ENCODE assay signal across 8 mouse cellular contexts in genomic region chr10:80131952-80132350, GRCm38 (mm10). TPM values are rescaled to one million over a fixed set of nuclear protein-coding genes. Genes with fewer than 3 reads are reported as not detected.
A peak's percentile ranks its signal among the peaks of the same experiment; 100 is the strongest.
DNase-seq lines count a peak whose midpoint lies in the region; ATAC-seq and TF ChIP-seq lines count a peak whose summit lies in the region.

No protein-coding gene starts in this region.

- no peak overlapping the region for H3K9ac ChIP-seq in limb, embryonic 15.5 days

- peaks cover 6% of the 10 kb centered on the region for H3K4me1 ChIP-seq in testis, adult 2 months (ENCODE audit: control insufficient read depth, insufficient read depth, low read length)
- H3K4me1 ChIP-seq in limb, embryonic 15.5 days: peaks cover 35% of the 10 kb centered on the region

- H3K27me3 ChIP-seq in testis, adult 2 months (ENCODE audit: control insufficient read depth, insufficient read depth, low read length): no peaks in the 10 kb centered on the region
- H3K27me3 ChIP-seq in limb, embryonic 15.5 days: peaks cover 14% of the 10 kb centered on the region

- peak; percentile 45 to 50 for DNase-seq in cerebellum, postnatal 25 days
- DNase-seq in cerebellum, adult 11 months: no peak
- no peak for DNase-seq in testis, postnatal 10 days (ENCODE audit: low spot score)
- no peak for DNase-seq in ovary, postnatal 36 days (ENCODE audit: low spot score)
- no peak for DNase-seq in lung, postnatal 10 days
- DNase-seq in lung, postnatal 14 days: no peak

- H3K27ac ChIP-seq in testis, adult 2 months (ENCODE audit: control insufficient read depth, insufficient read depth, low read depth, low read length): no peak overlapping the region
- H3K27ac ChIP-seq in limb, embryonic 15.5 days: no peak overlapping the region

- ATAC-seq in limb, embryonic 15.5 days (ENCODE audit: insufficient number of reproducible peaks, low FRiP score, low TSS enrichment, low read depth): no peak

- 44% methylated on average over 27 of the region's 27 CpGs for WGBS in limb, embryonic 15.5 days

- H3K36me3 ChIP-seq in testis, adult 2 months (ENCODE audit: control insufficient read depth, insufficient read depth, low read length): no peaks in the 10 kb centered on the region; the same call in 1 of the 2 replicates
- H3K36me3 ChIP-seq in limb, embryonic 15.5 days: peaks cover 87% of the 10 kb centered on the region

- H3K9me3 ChIP-seq in limb, embryonic 15.5 days: no peaks in the 10 kb centered on the region

- no peak for TF ChIP-seq POLR2A in testis, adult 2 months (IDR thresholded peaks at IDR 0.05; ENCODE audit: control insufficient read depth, low read depth, low read length)

- TF ChIP-seq CTCF in testis, adult 2 months (IDR thresholded peaks at IDR 0.05; ENCODE audit: control insufficient read depth, insufficient read depth, insufficient replicate concordance, low read depth, low read length): no peak

- H3K4me3 ChIP-seq in testis, adult 2 months (ENCODE audit: control insufficient read depth, low read depth, low read length): peak overlapping the region; percentile 50
- peak overlapping the region; percentile 19 for H3K4me3 ChIP-seq in limb, embryonic 15.5 days

- peak overlapping the region; percentile 22; the same call in 1 of the 2 replicates for H3K4me2 ChIP-seq in limb, embryonic 15.5 days

RNA-seq across cellular contexts. Expression of gene Atp5d, which starts 6.5 kb away (rescaled TPM):
- polyA plus RNA-seq in testis, adult 2 months (2012; rRNA removed): 241 and 347 TPM in 2 replicates
- polyA plus RNA-seq in limb, embryonic 15.5 days (2015; fragmentation: Nextera tagmentation; extraction: Ambion mirVana): 494 and 537 TPM in 2 replicates

RNA-seq across cellular contexts. Expression of gene Cbarp, which starts 8.7 kb away (rescaled TPM):
- polyA plus RNA-seq in testis, adult 2 months (2012; rRNA removed): 3.8 and 5.1 TPM in 2 replicates
- polyA plus RNA-seq in limb, embryonic 15.5 days (2015; fragmentation: Nextera tagmentation; extraction: Ambion mirVana): 5.9 and 6.8 TPM in 2 replicates

RNA-seq across cellular contexts. Expression of gene Midn, which starts 16.1 kb away (rescaled TPM):
- 70.1 and 79.2 TPM in 2 replicates for polyA plus RNA-seq in testis, adult 2 months (2012; rRNA removed)
- 13.4 and 14.0 TPM in 2 replicates for polyA plus RNA-seq in limb, embryonic 15.5 days (2015; fragmentation: Nextera tagmentation; extraction: Ambion mirVana)

RNA-seq across cellular contexts. Expression of gene Stk11, which starts 16.3 kb away (rescaled TPM):
- polyA plus RNA-seq in testis, adult 2 months (2012; rRNA removed): 215 and 222 TPM in 2 replicates
- polyA plus RNA-seq in limb, embryonic 15.5 days (2015; fragmentation: Nextera tagmentation; extraction: Ambion mirVana): 15.2 and 16.6 TPM in 2 replicates

RNA-seq across cellular contexts. Expression of gene Sbno2, which starts 26.6 kb away (rescaled TPM):
- polyA plus RNA-seq in testis, adult 2 months (2012; rRNA removed): 13.9 and 14.0 TPM in 2 replicates
- 19.7 and 19.8 TPM in 2 replicates for polyA plus RNA-seq in limb, embryonic 15.5 days (2015; fragmentation: Nextera tagmentation; extraction: Ambion mirVana)

Comparison
In these comparisons a context has a peak if more than half of its experiments do, and no peak if none do; other contexts are left out.
1. DNase-seq: peak in cerebellum, postnatal 25 days (2 of 2); none in cerebellum, adult 11 months (single experiment), testis, postnatal 10 days (single experiment), ovary, postnatal 36 days (single experiment), lung, postnatal 10 days (single experiment) and lung, postnatal 14 days (single experiment).